Mouse (Mus musculus) spleen, postnatal 36 days (tissue): ENCODE results near the gene Ubac2.

ENCODE experiments used
- DNase-seq, 2 experiments: peaks; one replicate each; pipeline ENCODE4 v3.0.0; 2022; ENCODE audit warnings: low spot score in 2 of 2, mixed read lengths in 1 of 2

The Ubac2 gene

DNA sequence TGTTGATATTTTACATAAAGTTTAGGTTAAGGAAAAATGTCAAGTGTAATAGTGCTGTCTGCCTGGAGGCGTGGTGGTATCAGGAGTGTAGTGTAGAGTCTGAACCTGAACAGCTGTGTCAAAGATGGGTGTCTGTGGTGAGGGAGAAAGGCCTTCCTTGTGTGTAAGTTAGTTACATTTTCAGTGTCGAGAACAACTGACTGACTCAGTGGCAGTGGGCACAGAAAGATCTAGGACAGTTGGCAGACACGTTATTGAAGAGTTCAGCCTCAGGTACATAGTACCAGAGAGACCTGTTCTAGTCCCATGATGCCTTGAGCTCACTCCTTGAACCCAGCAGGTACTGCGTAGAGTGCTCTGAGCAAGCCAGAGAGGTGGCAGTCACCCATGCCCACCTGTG is 87.0 kb downstream of the Ubac2 start:
- no peak for DNase-seq

DNA sequence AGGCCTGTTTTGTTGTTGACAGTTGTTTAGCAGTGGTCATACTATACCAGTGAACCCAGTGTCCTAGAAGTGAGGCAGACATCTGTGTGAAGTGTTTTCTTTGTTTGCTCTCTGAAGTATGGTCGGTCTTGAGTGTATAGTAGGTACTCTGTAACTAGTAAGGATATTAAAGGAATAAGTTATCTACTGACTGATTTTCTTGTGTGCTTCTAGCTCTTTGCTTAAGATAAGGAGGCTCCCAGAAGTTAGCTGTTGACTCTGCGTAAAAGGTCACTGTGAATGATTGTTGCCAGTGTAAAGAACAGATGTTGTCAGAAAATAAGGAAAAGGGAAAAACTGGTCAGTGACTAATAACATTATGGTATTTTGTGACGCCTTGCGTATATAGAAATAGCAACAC is 88.7 kb downstream of the Ubac2 start:
- no peak for DNase-seq

DNA sequence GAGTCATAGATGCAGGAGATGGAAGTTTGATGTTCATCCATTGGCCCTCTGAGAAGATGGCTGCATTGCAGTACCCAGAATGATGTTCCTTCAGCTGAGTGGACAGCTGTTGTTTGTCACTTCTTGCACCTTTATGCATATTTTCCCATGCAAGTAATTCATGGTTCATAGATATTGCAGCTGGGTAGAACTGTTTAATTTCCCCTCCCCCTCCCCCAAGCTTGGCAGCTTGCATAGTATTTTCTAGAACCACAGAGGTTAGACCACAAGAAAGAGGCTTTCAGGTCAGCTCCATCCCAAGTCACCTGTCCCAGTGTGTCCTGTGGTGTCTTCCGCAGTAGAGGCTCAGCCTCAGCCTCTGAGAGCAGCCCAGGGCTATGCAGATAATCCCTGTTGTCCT is 92.0 kb downstream of the Ubac2 start:
- DNase-seq = no peak

DNA sequence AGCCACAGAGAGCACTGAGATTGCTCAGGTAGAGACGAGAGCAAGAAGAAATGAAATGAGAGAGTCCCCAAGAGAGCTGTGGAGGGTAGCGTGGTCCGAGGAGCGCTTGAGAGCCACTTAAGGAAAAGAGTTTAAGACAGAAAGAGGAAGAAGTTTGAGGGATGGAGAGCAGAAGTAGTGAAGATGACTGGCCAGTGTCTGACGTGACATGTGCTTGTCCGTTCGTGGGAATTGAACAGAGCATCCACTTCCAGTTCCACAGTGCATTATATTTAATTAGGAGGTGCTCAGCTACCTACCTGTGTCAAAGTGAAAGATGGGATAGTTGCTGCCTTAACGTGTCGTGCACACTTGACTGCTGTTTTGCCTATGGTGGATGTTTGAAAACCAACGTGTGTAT is 94.7 kb downstream of the Ubac2 start:
- DNase-seq = no peak

DNA sequence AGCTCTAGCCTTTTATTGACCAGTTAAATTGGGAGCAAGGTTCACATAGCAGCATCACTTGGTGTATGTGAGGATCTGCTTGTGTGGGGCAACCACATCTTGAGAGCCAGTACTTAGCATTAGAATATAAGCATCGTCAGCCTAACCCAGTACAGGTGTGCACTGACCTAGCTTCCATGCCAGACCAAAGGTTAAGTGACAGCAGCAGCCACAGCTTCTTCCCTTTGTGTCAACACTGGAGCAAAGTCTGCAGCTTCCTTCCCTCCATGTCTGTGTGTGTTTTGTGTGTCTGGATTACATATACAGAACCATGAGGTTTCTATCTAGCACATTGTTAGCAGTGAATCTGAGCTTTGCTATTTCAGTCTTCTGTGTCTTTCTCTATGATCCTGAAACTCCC is 103.1 kb downstream of the Ubac2 start:
- DNase-seq = no peak

DNA sequence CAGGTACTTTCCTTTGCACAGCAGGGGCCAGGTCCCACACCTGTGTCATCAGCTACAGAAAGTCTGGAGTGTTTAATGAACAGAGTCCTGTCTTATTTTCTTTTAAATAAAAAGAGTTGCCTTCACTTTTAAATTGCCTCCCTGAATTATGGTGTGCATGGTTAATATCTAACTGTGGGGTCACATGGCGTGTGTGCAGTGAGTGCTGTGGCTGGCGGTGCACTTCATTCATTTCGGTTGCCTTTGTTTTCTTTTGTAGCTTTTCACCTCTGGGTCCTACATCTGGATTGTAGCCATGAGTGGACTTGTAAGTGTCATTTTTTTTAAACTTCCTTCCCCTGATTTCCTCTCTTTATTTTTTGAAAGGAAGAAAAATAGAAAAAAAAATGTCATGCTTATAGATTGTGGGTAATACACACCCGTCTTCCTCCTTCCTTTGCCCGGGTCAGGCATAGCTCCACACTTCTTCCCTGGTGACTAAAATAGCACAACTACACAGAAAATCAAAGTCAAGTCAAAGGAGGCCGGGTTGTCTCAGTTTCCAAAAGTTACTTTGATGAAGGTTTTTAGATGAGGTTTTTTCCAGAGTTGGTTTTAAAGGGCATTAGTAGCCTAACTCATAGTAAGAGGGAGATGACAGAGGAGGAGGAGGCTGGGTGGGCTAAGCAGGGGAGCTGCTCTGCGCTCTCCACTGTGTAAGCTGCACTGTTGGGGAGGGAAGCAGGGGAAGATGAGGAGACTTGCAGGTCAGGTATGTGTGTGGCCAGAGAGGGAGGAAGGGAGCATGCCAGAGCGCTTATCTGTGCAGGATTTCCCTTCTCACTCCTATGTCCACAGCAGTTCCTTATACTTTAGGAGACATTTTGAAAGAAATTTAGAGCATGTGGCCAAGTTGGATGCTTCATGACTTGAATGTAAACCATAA is 104.9 kb downstream of the Ubac2 start:
- no peak for DNase-seq

DNA sequence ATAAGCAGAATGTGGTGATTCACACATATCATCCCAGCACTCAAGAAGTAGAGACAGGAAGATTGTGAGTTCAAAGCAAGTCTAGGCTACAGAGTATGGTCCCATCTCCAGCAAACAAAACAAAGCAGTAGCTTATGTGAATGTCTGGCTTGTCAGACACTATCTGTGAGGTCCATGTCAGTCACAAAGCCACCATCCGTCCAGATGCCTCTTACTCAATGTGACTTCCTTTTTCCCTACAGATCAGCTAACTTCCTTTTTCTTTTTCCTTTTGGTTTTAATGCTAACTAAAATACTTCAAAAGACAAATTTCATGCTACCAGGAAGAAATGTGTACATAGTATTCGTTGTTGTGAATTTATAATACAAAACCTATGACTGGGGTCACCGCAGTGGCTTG is 107.1 kb downstream of the Ubac2 start:
- no peak for DNase-seq

DNA sequence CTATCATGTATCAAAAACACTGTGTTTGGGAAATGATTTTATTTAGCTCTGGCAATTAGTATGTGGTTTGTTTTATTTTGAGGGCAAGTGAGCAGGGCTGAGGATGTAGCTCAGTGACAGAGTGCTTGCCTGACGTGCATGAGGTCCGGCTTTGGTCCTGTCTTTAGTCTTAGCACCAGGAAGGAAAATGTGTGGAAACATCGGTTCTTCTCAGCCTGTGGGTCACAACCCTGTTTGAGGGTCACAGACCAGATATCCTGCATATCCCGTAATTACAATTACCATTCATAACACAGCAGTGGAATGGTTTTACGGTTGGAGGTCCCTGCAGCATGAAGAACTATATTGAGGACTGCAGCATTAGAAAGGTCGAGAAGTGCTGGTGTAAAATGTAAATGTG is 107.6 kb downstream of the Ubac2 start:
- DNase-seq = no peak

DNA sequence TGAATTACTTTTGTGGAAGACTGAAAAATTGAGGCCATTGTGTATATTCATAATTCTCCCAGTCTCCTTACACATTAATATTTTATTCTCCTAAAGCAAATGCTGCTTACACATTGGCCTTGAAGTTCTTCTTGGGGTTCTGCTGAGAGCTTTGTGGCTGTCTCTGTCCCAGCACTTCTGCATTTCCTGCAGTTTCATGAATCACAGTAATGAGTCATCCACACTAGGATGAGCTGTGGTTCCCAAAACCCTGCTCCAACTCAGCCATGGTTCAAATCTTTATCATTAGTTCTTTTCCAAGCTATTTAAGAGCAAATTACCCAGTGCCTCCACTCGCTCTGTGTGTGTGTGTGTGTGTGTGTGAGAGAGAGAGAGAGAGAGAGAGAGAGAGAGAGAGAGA is 108.9 kb downstream of the Ubac2 start:
- DNase-seq = no peak

DNA sequence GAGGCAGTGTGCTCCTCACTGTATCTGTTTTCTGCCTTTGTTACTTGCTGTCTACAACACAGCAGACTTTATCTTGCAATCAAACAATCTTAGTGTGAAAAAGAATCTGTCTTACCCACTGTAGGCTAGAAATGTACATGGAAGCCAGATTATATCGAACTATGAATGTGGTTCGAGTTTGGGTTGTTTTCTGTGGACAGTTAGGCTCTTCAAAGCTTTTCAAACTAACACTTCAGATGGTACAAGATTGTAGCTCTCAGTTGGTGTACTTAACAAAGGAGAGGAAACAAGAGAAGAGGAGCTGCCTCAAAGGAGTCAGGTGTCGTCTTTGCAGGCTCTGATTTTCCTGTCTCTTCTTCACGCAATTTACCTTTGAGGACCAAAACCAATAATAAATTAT is 109.3 kb downstream of the Ubac2 start:
- no peak for DNase-seq

DNA sequence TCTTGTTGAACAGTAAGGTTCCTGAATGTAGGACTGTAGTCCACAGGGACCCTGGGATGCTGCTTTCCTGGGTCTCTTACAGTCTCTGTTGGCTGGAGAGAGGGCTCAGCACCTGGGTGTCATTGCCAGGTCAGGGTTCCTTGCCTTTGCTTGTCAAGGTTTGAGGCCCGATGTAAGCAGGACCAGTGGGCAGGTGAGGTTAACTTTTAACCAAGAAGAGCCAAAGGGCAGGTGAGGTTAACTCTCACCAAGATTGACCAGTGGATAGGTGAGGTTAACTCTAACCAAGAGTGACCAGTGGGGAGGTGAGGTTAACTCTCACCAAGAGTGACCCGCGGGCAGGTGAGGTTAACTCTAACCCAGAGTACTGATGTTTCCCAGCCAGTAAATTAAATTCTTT is 110.9 kb downstream of the Ubac2 start:
- no peak for DNase-seq

DNA sequence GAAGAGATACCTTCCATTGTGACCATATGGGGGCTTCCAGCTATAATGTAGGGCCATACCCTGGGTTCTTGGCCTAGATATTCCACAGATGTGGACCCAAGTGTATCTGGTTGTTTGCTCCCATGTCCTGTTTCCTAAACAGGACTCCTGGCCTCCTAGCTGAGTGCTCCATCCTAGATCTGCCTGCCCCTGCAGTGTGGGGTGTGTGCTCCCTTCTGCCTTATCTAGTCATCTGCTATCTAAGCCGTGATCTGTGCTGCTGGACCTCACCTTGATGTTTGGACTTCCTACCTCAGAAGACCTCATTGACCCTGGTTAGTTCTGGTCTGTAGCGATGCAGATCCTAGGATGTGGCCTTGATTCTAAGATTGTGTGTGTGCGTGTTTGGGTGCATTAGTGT is 111.4 kb downstream of the Ubac2 start:
- DNase-seq = no peak

DNA sequence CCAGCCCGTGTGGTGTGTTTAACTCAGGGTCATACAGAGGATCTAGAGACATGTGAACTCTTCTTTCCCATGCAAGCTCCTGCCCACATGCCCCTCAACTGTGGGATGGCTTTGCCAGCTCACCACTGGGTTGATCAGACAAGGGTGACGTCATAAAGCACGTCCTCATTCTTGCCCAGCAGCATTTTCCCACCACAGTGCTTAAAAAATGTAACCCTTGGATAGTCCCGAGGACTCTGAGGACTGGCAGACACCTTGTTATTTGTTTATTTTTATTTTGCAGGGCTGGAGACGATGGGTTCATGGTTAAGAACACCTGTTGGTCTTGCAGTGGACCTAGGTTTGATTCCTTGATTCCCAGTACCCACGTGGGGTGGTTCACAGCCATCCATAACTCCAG is 112.5 kb downstream of the Ubac2 start:
- no peak for DNase-seq

DNA sequence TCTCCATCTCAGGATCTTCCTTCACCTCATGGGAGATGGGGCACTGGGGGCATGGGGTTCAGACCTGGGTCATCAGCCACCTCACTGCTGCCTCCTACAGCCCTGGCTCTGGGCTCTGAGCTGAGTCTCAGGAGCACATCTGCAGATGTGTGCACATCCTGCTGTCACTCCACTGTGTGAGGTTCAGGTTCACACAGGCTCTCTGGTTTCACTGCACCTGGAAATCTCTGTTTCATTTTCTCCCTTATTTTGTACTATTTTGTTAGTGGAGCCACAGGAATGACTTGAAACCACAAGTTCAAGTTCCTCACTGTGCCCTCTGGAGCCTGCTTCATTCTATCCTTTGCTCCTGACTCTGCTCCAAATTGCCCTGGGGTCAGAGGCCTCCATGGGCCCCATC is 113.5 kb downstream of the Ubac2 start:
- no peak for DNase-seq

DNA sequence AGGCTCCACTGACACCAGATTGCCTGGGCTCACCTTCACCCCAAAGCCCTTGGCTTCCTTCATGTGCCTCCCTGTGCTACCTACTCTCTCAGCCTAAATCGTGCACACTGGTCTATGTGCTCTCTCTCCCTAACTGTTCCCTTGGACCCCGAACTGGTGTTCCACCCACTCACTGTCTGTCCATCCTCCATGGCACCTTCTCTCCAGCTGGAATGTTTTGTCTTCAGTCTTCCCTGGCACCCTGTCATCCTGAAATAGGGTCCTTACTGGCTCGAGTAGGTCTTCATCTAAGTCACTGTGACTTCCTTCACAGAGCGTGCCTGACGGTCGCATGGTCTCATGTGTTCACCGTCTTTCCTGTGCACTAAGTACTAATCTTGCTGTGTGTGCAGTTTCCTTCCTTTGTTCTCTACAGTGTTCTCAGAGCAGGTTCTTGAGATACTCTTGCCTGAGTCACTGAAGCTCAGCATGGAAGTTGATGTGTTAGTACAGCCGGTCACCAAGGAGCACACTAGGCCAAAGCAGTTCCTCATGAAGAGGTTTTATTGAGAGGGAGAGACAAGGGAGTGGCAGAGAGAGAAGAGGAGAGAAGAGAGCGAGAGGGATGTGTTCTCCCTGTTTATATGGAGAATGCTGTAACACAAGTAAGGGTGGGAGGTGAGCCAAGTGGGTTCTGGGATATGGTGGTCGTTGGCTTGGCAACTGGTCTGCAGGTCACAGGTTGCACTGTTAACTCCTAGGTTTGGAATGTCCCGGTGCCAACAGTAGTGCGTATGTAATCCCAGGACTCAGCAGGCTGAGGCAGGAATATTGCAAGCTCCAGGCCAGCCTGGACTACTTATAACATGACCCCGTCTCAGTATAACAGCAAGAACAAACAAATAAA is 114.2 kb downstream of the Ubac2 start:
- no peak for DNase-seq

DNA sequence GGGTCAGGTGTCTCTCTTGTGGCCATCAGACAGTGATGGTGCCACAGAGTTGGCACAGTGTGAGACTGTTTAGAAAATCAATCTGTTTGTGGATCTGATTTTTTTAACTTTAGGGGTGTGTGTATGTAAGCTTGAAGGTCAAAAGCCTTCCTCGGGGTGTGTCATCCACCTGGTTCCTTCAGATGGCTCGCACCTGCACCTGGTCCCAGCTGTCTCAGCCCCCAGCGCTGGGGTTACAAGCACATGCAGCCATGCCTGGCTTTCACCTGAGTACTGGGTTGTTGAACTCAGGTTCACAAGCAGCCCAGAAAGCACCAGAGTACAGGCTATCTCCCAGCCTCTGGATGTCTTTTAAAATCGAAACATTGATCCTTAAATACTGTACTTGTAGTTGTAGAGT is 115.2 kb downstream of the Ubac2 start:
- no peak for DNase-seq

DNA sequence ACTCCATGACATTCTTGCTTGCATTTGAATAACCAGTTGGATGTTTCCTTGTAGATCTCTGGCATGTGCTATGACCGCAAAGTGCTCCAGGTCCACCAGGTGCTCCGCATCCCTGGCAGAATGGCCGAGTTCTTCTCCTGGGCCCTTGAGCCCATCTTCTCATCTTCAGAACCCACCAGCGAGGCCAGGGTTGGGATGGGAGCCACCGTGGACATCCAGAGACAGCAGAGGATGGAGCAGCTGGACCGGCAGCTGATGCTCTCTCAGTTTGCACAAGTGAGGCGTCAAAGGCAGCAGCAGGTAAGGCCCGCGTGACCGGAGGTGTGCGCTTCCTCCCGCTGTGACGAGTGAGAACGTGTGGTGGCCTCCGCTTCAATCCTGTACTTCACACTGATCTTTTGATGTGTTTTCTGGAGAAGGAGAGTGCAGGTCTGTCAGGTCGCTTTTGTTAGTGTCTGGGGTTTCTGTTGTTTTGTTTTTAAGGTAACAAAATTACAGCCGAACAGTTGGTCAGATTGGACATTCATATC is 115.8 kb downstream of the Ubac2 start:
- DNase-seq = no peak

DNA sequence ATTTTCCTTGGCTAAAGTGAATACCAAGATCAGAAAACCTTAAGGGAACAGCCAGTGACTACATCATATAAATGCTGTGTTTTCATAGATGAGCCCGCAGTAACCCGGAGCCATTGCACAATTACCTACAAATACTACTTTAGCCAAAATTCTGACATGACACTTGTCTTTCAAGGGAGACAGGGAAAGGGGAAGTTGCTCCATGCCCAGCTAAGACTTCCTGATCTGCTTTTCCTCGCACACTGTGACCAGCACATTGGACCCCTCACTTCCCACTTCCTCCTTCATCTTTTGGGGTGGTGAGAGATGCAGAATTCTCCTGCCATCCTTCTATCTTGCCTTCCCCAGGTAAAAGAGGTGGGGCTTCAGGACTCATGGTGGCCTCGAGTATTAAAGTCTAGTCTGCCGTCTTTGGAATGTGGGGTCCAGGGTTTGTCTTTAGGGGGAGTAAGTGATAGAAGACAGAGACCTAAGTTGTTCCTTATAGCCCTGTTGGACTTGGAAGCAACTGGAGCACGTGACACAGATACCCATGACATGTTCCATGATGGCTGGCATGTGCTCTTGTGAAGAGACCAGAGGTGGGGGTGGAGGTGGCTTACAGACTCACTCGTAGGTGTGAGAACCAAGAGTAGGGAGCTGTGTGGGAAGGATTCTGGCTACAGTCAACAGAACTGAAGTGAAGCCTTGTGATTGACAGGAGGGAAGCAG is 116.6 kb downstream of the Ubac2 start:
- DNase-seq = no peak

DNA sequence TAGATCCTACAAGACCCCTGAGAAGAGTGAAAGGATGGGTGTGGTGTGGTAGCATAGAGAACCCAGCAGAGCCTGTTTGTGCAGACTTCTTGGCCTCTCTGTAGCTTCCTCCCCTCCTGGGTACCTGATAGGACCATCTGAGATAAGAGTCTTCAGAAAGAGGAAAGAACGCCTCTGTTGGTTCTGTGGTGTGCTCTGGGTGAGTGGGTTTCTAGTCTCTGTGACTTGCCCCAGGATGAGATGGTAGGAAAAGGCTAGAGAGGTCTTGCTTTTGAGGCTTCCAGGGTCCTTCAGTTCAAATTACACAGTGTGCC is 117.1 kb downstream of the Ubac2 start:
- peak; percentile 60 to 61 for DNase-seq

DNA sequence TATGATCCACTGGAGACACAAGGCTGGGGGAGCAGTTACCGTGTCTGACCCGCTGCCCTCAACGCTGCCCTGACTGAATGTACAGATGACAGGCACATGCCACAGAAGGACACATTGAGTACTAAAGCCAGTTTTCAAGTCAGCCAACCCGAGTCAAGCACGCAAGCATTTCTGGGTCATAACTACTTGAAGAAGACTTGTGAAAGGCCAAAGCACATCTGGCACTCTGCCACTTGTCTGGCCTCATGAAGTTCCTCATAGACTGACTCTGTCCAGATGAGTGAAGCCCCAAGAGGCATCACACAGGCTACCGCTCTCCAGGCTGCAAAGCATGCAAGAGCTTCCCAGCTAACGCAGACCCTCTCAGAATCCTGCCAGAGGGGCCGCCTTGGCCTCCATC is 118.4 kb downstream of the Ubac2 start:
- DNase-seq = peak; percentile 67 to 72

DNA sequence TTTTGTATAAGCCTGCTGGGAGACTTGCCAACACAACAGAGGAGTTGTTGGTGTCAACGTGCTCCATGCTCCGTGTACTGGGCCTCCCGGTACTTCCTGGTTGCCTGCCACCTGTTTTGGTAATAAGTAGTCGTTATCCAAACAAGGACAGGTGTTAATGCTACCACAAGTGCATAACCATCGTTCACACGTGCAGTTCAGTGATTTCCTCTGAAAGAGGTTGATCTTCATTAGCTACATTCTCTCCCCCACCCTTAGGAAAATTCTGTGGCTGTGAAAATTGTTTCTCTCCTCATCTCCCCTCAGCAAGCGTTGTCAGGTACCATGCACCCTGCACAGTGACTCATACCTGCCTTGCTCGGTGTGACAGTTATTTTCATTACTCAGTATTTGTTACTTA is 121.0 kb downstream of the Ubac2 start:
- no peak for DNase-seq
